Mouse (Mus musculus) CH12.LX (cell line): ENCODE measurements at regions not wholly inside any gene's neighbourhood (a gene's known extent, or its start where the extent isn't known, plus 50 kb on each side); places are given as distances from the start of the nearest gene placed in this dataset.

Source experiments
- DNase-seq: peaks from one replicate; pipeline ENCODE4 v3.0.0-alpha.2; 2013; ENCODE audit errors: extremely low read depth
- H3K27ac ChIP-seq: 2 replicates; pipeline ENCODE4 v1.5.1; 2012; ENCODE audit warnings: low read depth, mild to moderate bottlenecking, control low read depth, moderate library complexity; ENCODE audit not compliant: insufficient read depth
- H3K27me3 ChIP-seq: replicated peaks from 2 replicates; pipeline ENCODE3; 2012; ENCODE audit warnings: inconsistent platforms
- H3K36me3 ChIP-seq, 2 experiments: replicated peaks in 1 of 2; 2 replicates each; pipeline versions ENCODE3 to v1.6.1; 2012; ENCODE audit warnings: inconsistent platforms in 1 of 2, low read length in 1 of 2, mild to moderate bottlenecking in 1 of 2, mixed read lengths in 1 of 2, moderate library complexity in 1 of 2; ENCODE audit not compliant: control insufficient read depth in 1 of 2, insufficient read depth in 1 of 2
- H3K4me1 ChIP-seq, 2 experiments: 2 replicates each; pipeline ENCODE4 v1.6.1; 2012; ENCODE audit warnings: inconsistent platforms in 1 of 2, moderate library complexity in 1 of 2; ENCODE audit not compliant: insufficient read depth in 2 of 2, control insufficient read depth in 1 of 2
- H3K4me2 ChIP-seq: 2 replicates; pipeline ENCODE4 v1.6.1; 2012; ENCODE audit warnings: low read depth, mild to moderate bottlenecking, control low read depth; ENCODE audit not compliant: poor library complexity, insufficient read depth, severe bottlenecking
- H3K4me3 ChIP-seq, 3 experiments: fragments of 150-350 bp in 1 of 3; sonication (generic) in 1 of 3; replicated peaks in 1 of 3; 2 replicates each; pipeline versions ENCODE3 to v1.5.1; 2011 to 2012; ENCODE audit warnings: low read depth in 2 of 3, low read length in 2 of 3, mild to moderate bottlenecking in 2 of 3, moderate library complexity in 2 of 3, control low read depth in 1 of 3, improper control_type of control experiment in 1 of 3, inconsistent platforms in 1 of 3, mixed read lengths in 1 of 3; ENCODE audit not compliant: poor library complexity in 1 of 3
- H3K79me2 ChIP-seq: replicated peaks from 2 replicates; pipeline ENCODE4 v1.6.1; 2012; ENCODE audit warnings: mild to moderate bottlenecking, moderate library complexity; ENCODE audit not compliant: control insufficient read depth, poor library complexity, insufficient read depth, severe bottlenecking; ENCODE audit errors: extremely low read depth
- H3K9ac ChIP-seq: 2 replicates; pipeline ENCODE4 v1.6.1; 2012; ENCODE audit warnings: low read depth, mild to moderate bottlenecking, control low read depth, moderate library complexity; ENCODE audit not compliant: insufficient read depth
- H3K9me3 ChIP-seq: replicated peaks from 2 replicates; pipeline ENCODE3; 2012; ENCODE audit warnings: low read length, inconsistent platforms, mixed read lengths
- BHLHE40 ChIP-seq: IDR thresholded peaks from 2 replicates; pipeline ENCODE4 v1.6.1; 2011; ENCODE audit warnings: mild to moderate bottlenecking, low read depth, low read length, improper control_type of control experiment
- CHD1 ChIP-seq: IDR thresholded peaks from 2 replicates; pipeline ENCODE4 v1.6.1; 2012; ENCODE audit warnings: low read depth, low read length, improper control_type of control experiment, inconsistent platforms
- CHD2 ChIP-seq: IDR thresholded peaks from 2 replicates; pipeline ENCODE4 v1.6.1; 2011; ENCODE audit warnings: low read length, improper control_type of control experiment
- CTCF ChIP-seq, 2 experiments: IDR thresholded peaks in 1 of 2; conservative IDR thresholded peaks in 1 of 2; 2 replicates each; pipeline ENCODE4 v1.5.1; 2011 to 2012; ENCODE audit warnings: low read depth in 2 of 2, low read length in 2 of 2, improper control_type of control experiment in 1 of 2, inconsistent platforms in 1 of 2, mild to moderate bottlenecking in 1 of 2, moderate library complexity in 1 of 2
- E2F4 ChIP-seq: IDR thresholded peaks from 2 replicates; pipeline ENCODE4 v1.6.1; 2011; ENCODE audit warnings: low read depth, low read length, improper control_type of control experiment; ENCODE audit not compliant: insufficient replicate concordance
- EP300 ChIP-seq: IDR thresholded peaks from 2 replicates; pipeline ENCODE4 v1.6.1; 2011; ENCODE audit warnings: low read length, improper control_type of control experiment
- ETS1 ChIP-seq: conservative IDR thresholded peaks from 2 replicates; pipeline ENCODE4 v1.6.1; 2012; ENCODE audit warnings: low read depth, mild to moderate bottlenecking, inconsistent platforms, low read length, improper control_type of control experiment, moderate library complexity
- GABPA ChIP-seq: IDR thresholded peaks from 2 replicates; pipeline ENCODE4 v1.6.1; 2012; ENCODE audit warnings: low read depth, low read length, improper control_type of control experiment, inconsistent platforms; ENCODE audit not compliant: insufficient replicate concordance
- HCFC1 ChIP-seq: IDR thresholded peaks from 2 replicates; pipeline ENCODE4 v1.6.1; 2012; ENCODE audit warnings: low read depth, mild to moderate bottlenecking, inconsistent platforms, low read length, improper control_type of control experiment
- IRF4 ChIP-seq: IDR thresholded peaks from 2 replicates; pipeline ENCODE4 v1.6.1; 2014; ENCODE audit warnings: low read depth, mild to moderate bottlenecking, inconsistent platforms, low read length, improper control_type of control experiment
- JUN ChIP-seq: IDR thresholded peaks from 2 replicates; pipeline ENCODE4 v1.6.1; 2011; ENCODE audit warnings: low read depth, mild to moderate bottlenecking, low read length, improper control_type of control experiment, moderate library complexity; ENCODE audit not compliant: insufficient read depth
- JUND ChIP-seq: conservative IDR thresholded peaks from 2 replicates; pipeline ENCODE4 v1.6.1; 2011; ENCODE audit warnings: low read depth, low read length, improper control_type of control experiment
- KAT2A ChIP-seq: IDR thresholded peaks from 2 replicates; pipeline ENCODE4 v1.6.1; 2012; ENCODE audit warnings: low read length, improper control_type of control experiment, inconsistent platforms; ENCODE audit not compliant: insufficient replicate concordance
- MAZ ChIP-seq: IDR thresholded peaks from 2 replicates; pipeline ENCODE4 v1.6.1; 2012; ENCODE audit warnings: low read depth, mild to moderate bottlenecking, inconsistent platforms, low read length, improper control_type of control experiment, moderate library complexity
- MEF2A ChIP-seq: IDR thresholded peaks from 2 replicates; pipeline ENCODE4 v1.6.1; 2014; ENCODE audit warnings: low read depth, mild to moderate bottlenecking, inconsistent platforms, low read length, improper control_type of control experiment, borderline replicate concordance
- NRF1 ChIP-seq: IDR thresholded peaks from 2 replicates; pipeline ENCODE4 v1.6.1; 2014; ENCODE audit warnings: low read depth, mild to moderate bottlenecking, inconsistent platforms, low read length, improper control_type of control experiment, moderate library complexity
- POLR2AphosphoS2 ChIP-seq: IDR thresholded peaks from 2 replicates; pipeline ENCODE4 v1.6.1; 2011; ENCODE audit warnings: low read depth, low read length, improper control_type of control experiment
- SIN3A ChIP-seq: IDR thresholded peaks from 2 replicates; pipeline ENCODE4 v1.6.1; 2012; ENCODE audit warnings: low read length, improper control_type of control experiment, inconsistent platforms
- TBP ChIP-seq: conservative IDR thresholded peaks from 2 replicates; pipeline ENCODE4 v1.6.1; 2011; ENCODE audit warnings: low read depth, low read length, improper control_type of control experiment
- TCF12 ChIP-seq: IDR thresholded peaks from 2 replicates; pipeline ENCODE4 v1.6.1; 2014; ENCODE audit warnings: low read depth, mild to moderate bottlenecking, inconsistent platforms, low read length, improper control_type of control experiment
- UBTF ChIP-seq: IDR thresholded peaks from 2 replicates; pipeline ENCODE4 v1.6.1; 2012; ENCODE audit warnings: low read depth, mild to moderate bottlenecking, inconsistent platforms, low read length, improper control_type of control experiment, moderate library complexity
- USF1 ChIP-seq: IDR thresholded peaks from 2 replicates; pipeline ENCODE4 v1.6.1; 2014; ENCODE audit warnings: low read depth, mild to moderate bottlenecking, inconsistent platforms, low read length, improper control_type of control experiment
- ZMIZ1 ChIP-seq: IDR thresholded peaks from 2 replicates; pipeline ENCODE4 v1.6.1; 2012; ENCODE audit warnings: low read depth, mild to moderate bottlenecking, inconsistent platforms, low read length, improper control_type of control experiment
- dilution Hi-C: fragments of 300-500 bp; cut with MboI; formaldehyde crosslinking; loops from 2 replicates; pipeline ENCODE4 v1.14.3; 2020; ENCODE audit warnings: low sequenced_read_pairs; ENCODE audit not compliant: extremely low pct_unique_long_range_greater_than_20kb, extremely low pct_ligation_motif_present
- in situ Hi-C: fragments of 300-500 bp; cut with MboI; formaldehyde crosslinking; loops from 3 replicates; pipeline ENCODE4 v1.14.3; 2019; ENCODE audit warnings: low sequenced_read_pairs, low pct_ligation_motif_present, low pct_unique_long_range_greater_than_20kb, mixed read lengths

- Histone ChIP-seq H3K9me3 (no peaks in the 10 kb centered on the region), H3K4me2 (0 out of 2 replicates have a peak overlapping the region, but pooled peaks have one; percentile 15), H3K27me3 (no peaks in the 10 kb centered on the region), H3K4me3 (no peak overlapping the region), H3K27ac (no peak overlapping the region), H3K4me1 (peaks cover 0 to 6% of the 10 kb centered on the region in 2 experiments; a peak in 2 of 4 replicates), H3K9ac (no peak overlapping the region), H3K36me3 (no peaks in the 10 kb centered on the region), H3K79me2 (no peaks in the 10 kb centered on the region)
- dilution Hi-C loops: no loop called here
- DNase-seq: no peak
- no peak for TF ChIP-seq CTCF (conservative IDR thresholded peaks at IDR 0.05 in 1 of 2, IDR thresholded peaks at IDR 0.05 in 1 of 2; ENCODE audit: low read depth in 2 of 2, low read length in 2 of 2)
- TF ChIP-seq POLR2AphosphoS2: no peak
- no peak for TF ChIP-seq NRF1
- TF ChIP-seq USF1: no peak
- no peak for TF ChIP-seq SIN3A
- no peak for TF ChIP-seq ZMIZ1
- no peak for TF ChIP-seq E2F4
- TF ChIP-seq EP300: no peak
- no peak for TF ChIP-seq ETS1
- no peak for TF ChIP-seq BHLHE40
- TF ChIP-seq IRF4: no peak
- TF ChIP-seq GABPA: no peak
- TF ChIP-seq HCFC1: no peak
- TF ChIP-seq UBTF: no peak
- in situ Hi-C loops: no loop called here
Observed at GRCm38 (mm10) chr3:147423895-147424575, 571.9 kb downstream of the Ttll7 start.

- dilution Hi-C loops: no loop called here
- Histone ChIP-seq H3K36me3 (no peaks in the 10 kb centered on the region), H3K4me3 (no peak overlapping the region), H3K9ac (no peak overlapping the region), H3K9me3 (no peaks in the 10 kb centered on the region), H3K4me2 (peak overlapping the region; percentile 37), H3K27me3 (no peaks in the 10 kb centered on the region), H3K27ac (no peak overlapping the region), H3K4me1 (peaks cover 0 to 9% of the 10 kb centered on the region in 2 experiments; a peak in 2 of 4 replicates), H3K79me2 (no peaks in the 10 kb centered on the region)
- in situ Hi-C loops: no loop called here
- TF ChIP-seq POLR2AphosphoS2 (no peak), TBP (no peak), BHLHE40 (peak; percentile 27; the same call in 1 of the 2 replicates), CTCF (conservative IDR thresholded peaks at IDR 0.05 in 1 of 2, IDR thresholded peaks at IDR 0.05 in 1 of 2; ENCODE audit: low read depth in 2 of 2, low read length in 2 of 2) (no peak), IRF4 (no peak), MAZ (no peak), GABPA (no peak), CHD2 (no peak), KAT2A (no peak), JUND (peak; percentile 92), EP300 (peak; percentile 92), ETS1 (peak; percentile 82), HCFC1 (no peak), JUN (peak; percentile 88), CHD1 (no peak), MEF2A (no peak), TCF12 (no peak)
- peak; percentile 86 for DNase-seq
Observed at GRCm38 (mm10) chr3:147428837-147429236, 576.7 kb downstream of the Ttll7 start.
